Mouse (Mus musculus) lung, adult 2 months (tissue): Measurements from ENCODE around the gene Hus1b. TPM values are rescaled to one million over a fixed set of nuclear protein-coding genes. Genes with fewer than 3 reads are reported as not detected.

ENCODE experiments used
- DNase-seq: peaks from one replicate; pipeline ENCODE4 v3.0.0; 2022
- H3K4me1 ChIP-seq: fragments of 200-500 bp; 2 replicates; pipeline ENCODE4 v1.6.1; 2011; ENCODE audit warnings: low read length; ENCODE audit not compliant: control insufficient read depth, insufficient read depth
- H3K4me3 ChIP-seq: fragments of 200-500 bp; replicated peaks from 2 replicates; pipeline ENCODE3; 2011; ENCODE audit warnings: low read depth, mild to moderate bottlenecking, control low read depth, low read length; ENCODE audit errors: extremely low read depth
- CTCF ChIP-seq: fragments of 200-500 bp; IDR thresholded peaks from 2 replicates; pipeline ENCODE4 v1.5.1; 2011; ENCODE audit warnings: mild to moderate bottlenecking, low read length, control low read depth; ENCODE audit not compliant: insufficient read depth
- POLR2A ChIP-seq: fragments of 200-500 bp; IDR thresholded peaks from 2 replicates; pipeline ENCODE4 v1.6.1; 2011; ENCODE audit warnings: low read depth, mild to moderate bottlenecking, control low read depth, low read length, borderline replicate concordance; ENCODE audit errors: extremely low read depth
- WGBS: fragments of 180-500 bp; shearing (Covaris S2); methylation state at CpG from one replicate; pipeline ENCODE4 v1.1.7; 2018; 5-methylcytosine and 5-hydroxymethylcytosine counted together
- polyA plus RNA-seq: library from polyadenylated mRNA; depleted of rRNA; stranded (reverse); fragments of >200 nt; gene quantifications from 2 replicates; pipeline ENCODE4 v1.2.3, GENCODE M21; 2012; rRNA removed

Gene Hus1b
- polyA plus RNA-seq, 1 experiment: 0.09 TPM

- Histone ChIP-seq H3K4me3 (no peak overlapping the region), H3K4me1 (no peaks in the 10 kb centered on the region; the same call in 1 of the 2 replicates)
- no peak for DNase-seq
- TF ChIP-seq POLR2A: no peak
Observed at GRCm38 (mm10) chr13:30913757-30914156, 33.8 kb downstream of the Hus1b start.

- H3K4me3 ChIP-seq: no peak overlapping the region
- WGBS: 34% methylated on average over 4 of the region's 4 CpGs
- DNase-seq: no peak
- TF ChIP-seq CTCF: no peak
- TF ChIP-seq POLR2A: no peak
- H3K4me1 ChIP-seq: no peaks in the 10 kb centered on the region; the same call in 1 of the 2 replicates
Observed at GRCm38 (mm10) chr13:30913028-30913427, 34.5 kb downstream of the Hus1b start.

GRCm38 (mm10) chr13:30911931-30912625 is 35.5 kb downstream of the Hus1b start:
- TF ChIP-seq CTCF (no peak), POLR2A (no peak)
- DNase-seq: no peak
- WGBS: 48% methylated on average over 5 of the region's 5 CpGs
- no peak overlapping the region for H3K4me3 ChIP-seq
- H3K4me1 ChIP-seq: no peaks in the 10 kb centered on the region; the same call in 1 of the 2 replicates

GRCm38 (mm10) chr13:30910889-30911288 is 36.7 kb downstream of the Hus1b start:
- Histone ChIP-seq H3K4me3 (no peak overlapping the region), H3K4me1 (no peaks in the 10 kb centered on the region; the same call in 1 of the 2 replicates)
- no peak for DNase-seq
- TF ChIP-seq CTCF: no peak
- no peak for TF ChIP-seq POLR2A
- WGBS: 64% methylated on average over 5 of the region's 5 CpGs

- 79% methylated on average over 2 of the region's 2 CpGs for WGBS
- TF ChIP-seq CTCF (no peak), POLR2A (no peak)
- H3K4me3 ChIP-seq: no peak overlapping the region
- DNase-seq: no peak
- no peaks in the 10 kb centered on the region for H3K4me1 ChIP-seq
Observed at GRCm38 (mm10) chr13:30902286-30902685, 45.3 kb downstream of the Hus1b start.

GRCm38 (mm10) chr13:30901387-30902041 is 46.0 kb downstream of the Hus1b start:
- Histone ChIP-seq H3K4me3 (no peak overlapping the region), H3K4me1 (no peaks in the 10 kb centered on the region)
- TF ChIP-seq POLR2A: no peak
- no peak for TF ChIP-seq CTCF
- 86% methylated on average over 7 of the region's 7 CpGs for WGBS
- DNase-seq: no peak

Other genes starting within 250 kb of the Hus1b start
- 2.0 and 2.9 TPM in 2 replicates for gene Irf4, start 198.5 kb downstream of the Hus1b start, polyA plus RNA-seq
- 9.8 and 12.4 TPM in 2 replicates for gene Exoc2, start 26.3 kb upstream of the Hus1b start, polyA plus RNA-seq
- gene Gm5447, start 26.4 kb upstream of the Hus1b start, polyA plus RNA-seq: not detected in 2 replicates